Mouse (Mus musculus): ENCODE measurements around the gene Kif16b. TPM values are rescaled to one million over a fixed set of nuclear protein-coding genes. Genes with fewer than 3 reads are reported as not detected.

Kif16b gene
- 9.1 and 9.4 TPM in 2 replicates for polyA plus RNA-seq (2015; fragmentation: Nextera tagmentation; extraction: Ambion mirVana)

DNA sequence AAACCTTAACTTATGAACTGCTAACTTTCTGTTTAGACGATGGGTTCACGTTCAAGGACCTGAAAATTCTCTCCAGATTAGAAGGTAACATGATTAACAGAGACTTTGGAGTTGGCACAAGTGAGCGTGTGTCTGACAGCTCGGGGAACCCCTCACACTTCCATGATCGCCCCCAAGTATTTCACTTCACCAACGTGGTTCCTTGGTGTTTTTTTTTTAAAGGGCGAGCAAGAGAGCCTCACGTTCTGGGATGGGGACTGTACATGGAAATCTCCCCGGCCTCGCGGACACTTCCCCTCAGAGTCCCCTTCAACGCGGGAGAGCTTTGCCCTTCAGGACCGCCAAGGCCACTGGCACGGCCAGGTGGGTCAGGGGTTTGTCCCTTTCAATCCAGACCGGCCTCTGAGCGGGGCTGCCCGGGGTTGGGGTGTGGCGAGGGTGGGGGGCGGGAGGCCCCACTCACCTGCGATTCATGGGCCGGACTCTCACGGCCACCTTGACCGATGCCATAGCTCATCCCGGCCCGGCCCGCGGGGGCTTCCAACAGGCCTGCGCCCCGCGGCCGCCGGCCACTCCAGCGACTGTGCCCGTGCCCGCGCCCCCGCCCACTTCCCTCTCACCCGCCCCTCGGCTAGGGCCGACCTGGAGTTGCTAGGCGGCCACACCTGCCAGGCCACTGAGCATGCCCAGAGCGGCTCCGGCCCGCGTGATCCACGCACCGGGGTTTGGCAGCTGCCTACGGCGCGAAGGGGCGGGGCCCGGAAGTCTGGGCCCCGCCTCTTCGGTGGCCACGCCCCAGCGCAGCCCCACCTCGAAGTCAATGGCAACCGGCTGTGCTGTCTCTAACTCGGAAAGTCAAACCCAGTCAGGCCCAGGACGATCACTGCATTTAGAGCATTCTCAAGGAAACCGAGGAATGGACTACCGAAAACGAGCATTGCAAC is at the start of gene Kif16b:
Kif16b (minus strand) TSS at position 670 of the 944 bp plus-strand sequence.
- peak; percentile 91 for ATAC-seq (ENCODE audit: extremely low read depth, insufficient number of reproducible peaks, low FRiP score, low TSS enrichment)
- Histone ChIP-seq H3K9ac (peak within 1 kb of the TSS; percentile 92), H3K9me3 (no peaks in the 10 kb centered on the region), H3K4me3 (peak within 1 kb of the TSS; percentile 78), H3K36me3 (no peaks in the 10 kb centered on the region), H3K27me3 (replicated peaks) (no peaks in the 10 kb centered on the region), H3K27ac (replicated peaks) (peak within 1 kb of the TSS; percentile 78), H3K4me2 (peak within 1 kb of the TSS; percentile 82), H3K4me1 (peaks cover 18% of the 10 kb centered on the region)
- WGBS, result under 1% methylated on average over 58 of the region's 64 CpGs

GRCm38 (mm10) chr2:142940899-142941642 is 39.7 kb upstream of the Kif16b start:
- Histone ChIP-seq H3K9me3 (no peaks in the 10 kb centered on the region), H3K27ac (replicated peaks) (no peak overlapping the region), H3K4me3 (no peak overlapping the region), H3K27me3 (replicated peaks) (no peaks in the 10 kb centered on the region), H3K36me3 (no peaks in the 10 kb centered on the region), H3K4me1 (no peaks in the 10 kb centered on the region), H3K9ac (no peak overlapping the region), H3K4me2 (no peak overlapping the region)
- WGBS, result 38% methylated on average over 6 of the region's 6 CpGs
- no peak for ATAC-seq (ENCODE audit: extremely low read depth, insufficient number of reproducible peaks, low FRiP score, low TSS enrichment)

DNA sequence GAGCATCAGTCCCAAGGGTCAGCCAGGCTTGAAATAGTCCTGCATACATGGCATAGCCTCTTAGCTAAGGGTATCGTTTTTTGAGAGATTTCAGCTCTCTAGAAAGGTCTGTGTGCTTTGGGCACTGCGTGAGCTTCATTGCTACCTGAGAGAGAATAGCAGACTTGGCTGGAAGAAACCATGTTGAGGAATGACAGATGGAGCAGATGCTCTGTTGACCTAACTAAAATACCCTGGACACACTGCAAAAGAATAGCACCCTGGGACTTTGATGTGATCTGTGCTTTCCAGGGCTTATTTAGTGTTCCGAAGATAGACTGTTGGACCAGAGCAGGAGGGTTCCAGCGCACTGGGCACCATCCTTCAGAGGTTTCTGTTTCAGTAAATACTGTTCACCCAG is 29.1 kb upstream of the Kif16b start:
- no peaks in the 10 kb centered on the region for H3K27me3 ChIP-seq (replicated peaks)
- H3K4me2 ChIP-seq, result no peak overlapping the region
- H3K4me1 ChIP-seq, result no peaks in the 10 kb centered on the region
- no peaks in the 10 kb centered on the region; the same call in none of the 2 replicates for H3K9me3 ChIP-seq
- 78% methylated on average over 4 of the region's 4 CpGs for WGBS
- H3K36me3 ChIP-seq, result no peaks in the 10 kb centered on the region
- H3K9ac ChIP-seq, result no peak overlapping the region
- ATAC-seq (ENCODE audit: extremely low read depth, insufficient number of reproducible peaks, low FRiP score, low TSS enrichment), result no peak
- H3K27ac ChIP-seq (replicated peaks), result no peak overlapping the region
- H3K4me3 ChIP-seq, result no peak overlapping the region

DNA sequence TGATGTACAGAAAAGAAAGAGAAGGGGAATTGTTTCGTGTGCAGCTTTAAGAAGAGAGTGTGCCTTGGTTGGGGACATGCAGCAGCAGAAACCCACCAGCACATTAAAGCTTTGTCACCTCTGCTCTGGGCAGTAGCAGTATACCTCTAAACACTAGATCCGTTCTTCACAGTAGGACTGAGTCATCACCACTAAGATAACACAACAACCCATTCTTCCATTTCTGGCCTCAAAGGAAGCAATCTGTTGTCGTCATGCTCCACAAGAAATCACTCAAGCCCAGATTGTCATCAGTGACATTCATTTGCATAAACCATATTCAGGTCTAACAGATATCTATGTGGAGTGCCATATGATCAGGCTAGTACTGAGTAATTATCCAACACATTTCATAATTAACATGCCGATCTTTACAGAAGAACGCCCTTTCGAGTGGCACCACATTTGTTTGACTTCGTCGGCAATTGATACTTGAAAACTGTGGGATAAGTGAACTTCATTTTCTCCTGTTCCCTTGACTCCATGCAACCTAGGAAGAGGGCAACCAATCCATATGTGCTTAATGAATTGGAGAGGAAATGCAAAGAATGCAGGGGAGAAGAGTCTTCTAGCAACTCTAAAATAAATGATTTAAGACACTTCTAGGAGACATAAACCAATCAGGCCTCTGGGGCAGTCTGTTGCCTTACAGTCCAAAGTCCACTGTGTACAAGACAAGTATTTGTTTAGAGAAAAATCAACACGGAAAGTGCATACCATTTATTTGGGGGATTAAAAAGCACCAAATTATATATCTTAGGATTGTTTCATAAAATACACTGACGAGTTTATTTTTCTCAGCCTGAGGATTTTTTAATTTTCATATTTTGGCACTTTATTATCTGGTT is 28.1 kb upstream of the Kif16b start:
- Histone ChIP-seq H3K27me3 (replicated peaks) (no peaks in the 10 kb centered on the region), H3K4me2 (no peak overlapping the region), H3K4me1 (no peaks in the 10 kb centered on the region), H3K4me3 (no peak overlapping the region), H3K27ac (replicated peaks) (no peak overlapping the region), H3K9me3 (no peaks in the 10 kb centered on the region; the same call in none of the 2 replicates), H3K9ac (no peak overlapping the region), H3K36me3 (no peaks in the 10 kb centered on the region)
- 71% methylated on average over 10 of the region's 10 CpGs for WGBS
- no peak for ATAC-seq (ENCODE audit: extremely low read depth, insufficient number of reproducible peaks, low FRiP score, low TSS enrichment)

GRCm38 (mm10) chr2:142910808-142911388 is 9.6 kb upstream of the Kif16b start:
- Histone ChIP-seq H3K9ac (no peak overlapping the region), H3K4me1 (no peaks in the 10 kb centered on the region), H3K27ac (replicated peaks) (no peak overlapping the region), H3K27me3 (replicated peaks) (no peaks in the 10 kb centered on the region), H3K4me3 (no peak overlapping the region), H3K9me3 (no peaks in the 10 kb centered on the region), H3K4me2 (no peak overlapping the region), H3K36me3 (no peaks in the 10 kb centered on the region)
- ATAC-seq (ENCODE audit: extremely low read depth, insufficient number of reproducible peaks, low FRiP score, low TSS enrichment), result no peak
- WGBS, result 80% methylated on average over 3 of the region's 3 CpGs

GRCm38 (mm10) chr2:142909213-142909612 is 7.9 kb upstream of the Kif16b start:
- H3K4me1 ChIP-seq, result no peaks in the 10 kb centered on the region
- no peak overlapping the region for H3K9ac ChIP-seq
- no peaks in the 10 kb centered on the region for H3K36me3 ChIP-seq
- ATAC-seq (ENCODE audit: extremely low read depth, insufficient number of reproducible peaks, low FRiP score, low TSS enrichment), result no peak
- H3K4me2 ChIP-seq, result no peak overlapping the region
- no peak overlapping the region for H3K27ac ChIP-seq (replicated peaks)
- no peaks in the 10 kb centered on the region for H3K9me3 ChIP-seq
- H3K27me3 ChIP-seq (replicated peaks), result no peaks in the 10 kb centered on the region
- H3K4me3 ChIP-seq, result no peak overlapping the region
- WGBS, result 55% methylated on average over 3 of the region's 3 CpGs

DNA sequence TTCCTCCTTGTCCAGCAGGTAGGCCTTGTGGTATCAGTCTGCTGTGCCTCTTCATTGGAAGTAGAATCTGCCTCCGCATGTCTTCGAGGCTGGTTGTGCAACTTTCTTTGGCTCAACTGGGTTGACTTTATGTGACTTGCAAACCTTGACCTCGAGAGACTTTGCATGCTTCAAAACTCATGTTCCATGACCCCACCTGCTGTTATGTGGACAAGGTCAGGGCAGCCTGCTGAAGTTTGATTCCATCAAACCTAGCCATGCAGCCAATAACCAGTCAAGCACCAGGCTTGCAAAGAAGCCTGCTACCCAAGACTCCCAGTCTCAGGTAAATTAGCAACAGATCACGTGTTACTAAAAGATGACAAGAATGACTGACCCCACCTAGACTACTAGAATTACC is 5.7 kb upstream of the Kif16b start:
- no peak overlapping the region for H3K27ac ChIP-seq (replicated peaks)
- H3K4me3 ChIP-seq, result no peak overlapping the region
- H3K4me1 ChIP-seq, result peaks cover 10% of the 10 kb centered on the region
- H3K4me2 ChIP-seq, result no peak overlapping the region
- H3K36me3 ChIP-seq, result no peaks in the 10 kb centered on the region
- no peak overlapping the region for H3K9ac ChIP-seq
- 86% methylated on average over 4 of the region's 4 CpGs for WGBS
- H3K27me3 ChIP-seq (replicated peaks), result no peaks in the 10 kb centered on the region
- ATAC-seq (ENCODE audit: extremely low read depth, insufficient number of reproducible peaks, low FRiP score, low TSS enrichment), result no peak
- no peaks in the 10 kb centered on the region for H3K9me3 ChIP-seq

- Histone ChIP-seq H3K4me2 (peak overlapping the region; percentile 77), H3K9me3 (no peaks in the 10 kb centered on the region), H3K4me1 (peaks cover 18% of the 10 kb centered on the region), H3K4me3 (peak overlapping the region; percentile 54), H3K9ac (peak overlapping the region; percentile 80), H3K27ac (replicated peaks) (peak overlapping the region; percentile 71), H3K36me3 (no peaks in the 10 kb centered on the region), H3K27me3 (replicated peaks) (no peaks in the 10 kb centered on the region)
- WGBS, result 6% methylated on average over 34 of the region's 34 CpGs
- peak; percentile 89 for ATAC-seq (ENCODE audit: extremely low read depth, insufficient number of reproducible peaks, low FRiP score, low TSS enrichment)
These were observed 1.9 kb upstream of the Kif16b start for GRCm38 (mm10) chr2:142902905-142903895.

GRCm38 (mm10) chr2:142900120-142900861 is 1.0 kb downstream of the Kif16b start:
- H3K36me3 ChIP-seq, result no peaks in the 10 kb centered on the region

More at GRCm38 (mm10) chr2:142900120-142900861, 1.0 kb downstream of the Kif16b start:
- WGBS, result 51% methylated on average over 10 of the region's 10 CpGs
- Histone ChIP-seq H3K9ac (peak overlapping the region; percentile 92), H3K4me3 (peak overlapping the region; percentile 78), H3K27ac (replicated peaks) (peak overlapping the region; percentile 78; the same call in 1 of the 2 replicates), H3K4me2 (peak overlapping the region; percentile 82), H3K9me3 (no peaks in the 10 kb centered on the region), H3K4me1 (peaks cover 18% of the 10 kb centered on the region), H3K27me3 (replicated peaks) (no peaks in the 10 kb centered on the region)
- no peak for ATAC-seq (ENCODE audit: extremely low read depth, insufficient number of reproducible peaks, low FRiP score, low TSS enrichment)
